Mouse (Mus musculus) 416B (cell line): ENCODE data around the gene Sorcs1.

Experiments
- DNase-seq: peaks from one replicate; pipeline ENCODE4 v3.0.0; 2011; ENCODE audit warnings: low read depth

Sorcs1 gene

GRCm38 (mm10) chr19:50558771-50559170 lies 119.7 kb downstream of the Sorcs1 start:
- no peak for DNase-seq

- DNase-seq = no peak
These were observed 144.4 kb downstream of the Sorcs1 start for GRCm38 (mm10) chr19:50534031-50534430.

DNA sequence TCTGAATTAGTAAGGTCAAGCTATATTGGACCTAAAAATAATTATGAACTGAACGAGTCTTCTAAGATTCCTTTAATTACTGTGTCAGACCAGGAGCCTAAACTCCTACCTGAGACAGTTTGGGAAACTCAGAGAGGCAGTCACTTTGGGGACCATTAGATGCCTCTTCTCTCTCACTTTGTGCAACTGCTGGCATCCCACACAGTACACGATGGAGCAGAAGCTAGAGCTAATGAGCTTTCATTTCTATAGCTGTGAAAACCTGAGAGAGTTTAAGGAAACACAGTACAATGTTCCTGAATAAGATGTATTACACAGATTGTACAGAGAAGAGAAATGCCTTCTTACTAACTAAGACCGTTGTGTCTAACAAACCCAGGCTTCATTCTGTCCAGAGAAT lies 150.6 kb downstream of the Sorcs1 start:
- DNase-seq = no peak

DNA sequence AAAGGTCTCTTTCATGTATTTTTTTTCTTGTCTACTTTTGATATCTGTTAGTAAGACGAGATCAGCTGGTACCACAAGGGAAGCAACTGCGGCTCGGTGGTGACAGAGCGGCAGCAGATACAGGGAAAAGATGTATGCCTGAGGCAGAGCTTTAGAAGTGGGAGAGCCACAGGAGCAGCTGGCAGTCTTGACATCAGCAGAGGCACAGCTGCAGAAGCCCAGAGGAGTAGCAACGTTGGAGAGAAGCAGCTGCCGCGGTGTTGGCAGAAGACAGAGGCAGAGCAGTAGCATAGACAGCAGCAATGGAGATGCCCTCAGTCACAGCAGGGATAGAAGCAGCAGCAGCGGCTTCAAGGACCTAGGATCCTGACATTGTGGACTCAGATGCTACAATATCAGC lies 152.4 kb downstream of the Sorcs1 start:
- DNase-seq = no peak

DNA sequence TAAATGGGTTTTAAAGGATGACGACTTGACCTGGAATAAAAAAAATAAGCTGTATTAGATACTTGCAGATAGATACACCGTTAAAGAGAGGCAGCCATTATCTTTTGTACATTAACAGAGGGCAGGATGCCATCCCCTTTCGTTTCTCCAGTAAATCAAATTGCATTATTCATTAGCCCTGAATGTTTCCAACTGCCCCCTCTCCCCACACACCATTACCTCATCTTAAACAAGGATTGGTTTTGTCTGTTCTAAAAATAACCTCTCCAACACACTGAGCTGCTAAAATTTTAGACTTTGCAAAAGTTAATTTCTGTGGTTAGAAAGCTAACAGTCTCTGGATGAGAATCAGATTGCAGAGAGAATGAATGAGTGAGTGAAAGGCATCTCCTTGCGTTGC lies 156.5 kb downstream of the Sorcs1 start:
- DNase-seq = no peak

DNA sequence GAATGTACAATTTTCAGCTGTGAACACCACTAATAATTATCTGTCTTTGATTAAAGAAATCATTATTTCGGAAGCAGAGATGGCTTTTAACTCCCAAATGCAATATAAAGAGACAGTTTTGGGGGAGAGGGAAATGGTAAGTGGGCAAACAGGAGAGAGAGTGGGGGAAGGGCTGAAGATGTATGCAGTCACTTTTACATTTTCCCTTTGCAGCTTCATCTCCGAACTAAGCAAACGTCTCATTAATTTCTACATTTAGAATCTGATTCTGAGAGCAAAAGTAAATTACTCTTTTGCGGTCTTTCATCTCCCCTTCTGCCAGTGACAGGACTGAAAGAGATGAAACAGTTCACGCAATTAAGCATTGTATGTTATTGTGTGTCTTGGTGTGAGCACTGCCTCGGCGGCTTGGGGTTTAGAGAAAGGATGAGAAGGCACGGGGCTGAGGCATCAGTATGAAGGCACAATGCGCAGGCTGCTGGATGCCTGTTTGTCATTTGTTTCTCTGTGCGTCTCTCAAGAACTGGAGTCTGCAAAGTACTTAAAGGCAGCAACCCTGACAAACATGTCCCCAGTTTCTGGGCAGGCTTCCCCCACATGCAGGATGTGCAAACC lies 163.3 kb downstream of the Sorcs1 start:
- DNase-seq = no peak

- no peak for DNase-seq
These were observed 164.1 kb downstream of the Sorcs1 start for GRCm38 (mm10) chr19:50514309-50514830.

DNA sequence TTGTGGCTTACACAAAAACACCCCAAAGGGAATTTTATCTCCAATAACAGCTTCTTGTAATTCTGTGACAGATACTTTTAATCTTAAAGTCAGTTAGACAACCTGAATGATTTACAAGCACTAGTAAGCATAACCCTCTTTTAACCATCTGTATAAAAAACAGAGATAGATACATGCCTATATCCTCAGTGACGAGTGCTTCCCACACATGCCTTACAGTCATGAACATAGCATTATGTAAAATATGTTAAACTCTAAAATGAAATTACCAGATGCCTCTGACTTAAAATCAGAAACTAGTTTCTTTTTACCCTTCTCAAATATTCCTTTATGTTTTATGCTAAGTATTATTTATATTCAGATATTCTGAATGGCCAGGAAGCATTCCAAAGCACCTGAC lies 175.6 kb downstream of the Sorcs1 start:
- no peak for DNase-seq

GRCm38 (mm10) chr19:50491121-50491520 lies 187.3 kb downstream of the Sorcs1 start:
- no peak for DNase-seq

DNA sequence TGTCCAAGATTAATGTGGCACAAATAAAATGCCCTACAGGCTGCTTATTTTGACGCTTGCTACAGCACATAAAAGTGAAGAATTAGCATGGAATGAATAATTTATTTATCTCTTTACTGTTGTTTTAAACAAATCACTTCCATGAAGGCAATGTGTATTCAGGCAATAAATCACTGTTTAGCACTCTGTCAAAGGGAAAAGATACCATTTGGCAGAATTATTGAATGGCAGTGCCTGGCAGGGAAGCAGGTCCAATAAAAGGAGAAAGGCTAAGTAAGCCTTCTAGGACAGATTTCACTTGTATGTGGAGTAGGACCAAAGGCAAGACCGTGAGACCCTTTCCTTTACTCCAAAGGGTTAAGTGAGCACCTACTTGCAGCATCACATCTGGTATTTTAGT lies 187.7 kb downstream of the Sorcs1 start:
- DNase-seq = no peak

DNA sequence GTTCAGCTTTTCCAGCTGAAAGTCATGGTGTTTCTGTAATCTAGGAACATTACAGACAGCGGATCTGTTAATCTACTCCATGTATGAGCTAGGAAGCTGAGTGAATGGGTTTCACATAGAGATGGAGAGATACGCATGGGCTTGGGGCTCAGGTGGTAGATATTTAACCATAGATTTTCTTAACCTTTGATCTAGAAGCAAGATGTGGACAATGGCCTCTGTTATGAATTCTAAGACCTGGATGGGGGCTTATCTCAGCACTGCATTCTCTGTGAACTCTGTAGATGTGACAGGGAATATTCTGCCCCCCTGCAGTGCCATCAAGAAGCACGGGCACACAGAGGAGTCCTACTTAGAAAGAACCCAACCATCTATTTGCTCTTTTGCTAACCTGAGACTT lies 188.7 kb downstream of the Sorcs1 start:
- no peak for DNase-seq

GRCm38 (mm10) chr19:50488421-50488820 lies 190.0 kb downstream of the Sorcs1 start:
- no peak for DNase-seq

DNA sequence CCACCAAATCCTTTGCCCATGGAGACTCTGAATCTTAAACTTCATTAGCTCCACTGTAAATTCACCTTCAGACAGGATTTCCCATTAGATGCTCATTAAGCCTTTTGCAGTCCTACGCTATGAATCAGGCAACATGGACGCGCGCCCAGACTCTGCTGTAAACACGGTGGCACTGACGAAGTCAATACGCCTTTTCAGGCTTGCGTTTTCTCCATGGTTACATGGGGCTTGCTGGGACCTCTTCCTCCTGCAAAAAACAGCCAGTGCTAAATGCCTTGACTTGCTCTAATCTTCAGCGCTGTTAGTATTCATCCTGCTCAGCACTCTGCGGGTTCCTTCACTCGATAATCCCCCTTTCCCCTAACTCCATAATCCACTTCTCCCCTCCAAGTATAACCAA lies 190.7 kb downstream of the Sorcs1 start:
- no peak for DNase-seq

GRCm38 (mm10) chr19:50486345-50486744 lies 192.1 kb downstream of the Sorcs1 start:
- no peak for DNase-seq

DNA sequence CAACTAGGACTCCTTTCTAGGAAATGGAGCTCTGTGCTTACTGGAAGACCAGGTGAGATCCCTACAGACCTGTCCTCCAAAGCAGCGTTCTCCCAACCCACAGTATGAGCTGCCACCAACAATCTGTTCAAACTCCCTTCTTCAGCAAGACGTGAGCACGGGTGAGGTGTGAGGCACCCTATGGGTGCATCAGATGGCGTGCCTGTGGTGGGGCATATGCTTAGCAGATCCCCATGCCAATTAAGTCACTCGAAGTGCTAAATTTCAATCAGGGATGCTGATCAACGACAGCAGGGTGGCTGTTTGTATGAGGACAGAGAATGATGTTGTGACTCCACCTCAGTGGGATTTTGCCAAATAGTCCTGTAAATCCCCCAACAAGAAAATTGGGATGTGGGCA lies 201.7 kb downstream of the Sorcs1 start:
- DNase-seq = no peak

DNA sequence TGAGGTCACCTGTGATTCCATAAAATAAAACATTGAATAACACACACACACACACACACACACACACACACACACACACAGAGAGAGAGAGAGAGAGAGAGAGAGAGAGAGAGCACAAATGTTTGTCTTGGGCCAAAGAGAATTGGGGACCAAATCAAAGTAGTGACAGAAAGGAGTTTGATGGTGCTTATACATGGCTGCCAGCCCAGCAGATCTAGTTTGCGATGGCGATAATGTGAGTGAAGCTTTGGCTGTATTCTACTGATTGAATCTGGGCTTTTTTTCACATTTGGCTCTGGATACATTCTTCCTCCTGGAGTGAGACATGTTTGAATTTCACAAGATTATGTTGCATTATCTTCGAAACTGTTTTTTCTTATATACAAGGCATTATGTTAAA lies 209.9 kb downstream of the Sorcs1 start:
- DNase-seq = no peak

DNA sequence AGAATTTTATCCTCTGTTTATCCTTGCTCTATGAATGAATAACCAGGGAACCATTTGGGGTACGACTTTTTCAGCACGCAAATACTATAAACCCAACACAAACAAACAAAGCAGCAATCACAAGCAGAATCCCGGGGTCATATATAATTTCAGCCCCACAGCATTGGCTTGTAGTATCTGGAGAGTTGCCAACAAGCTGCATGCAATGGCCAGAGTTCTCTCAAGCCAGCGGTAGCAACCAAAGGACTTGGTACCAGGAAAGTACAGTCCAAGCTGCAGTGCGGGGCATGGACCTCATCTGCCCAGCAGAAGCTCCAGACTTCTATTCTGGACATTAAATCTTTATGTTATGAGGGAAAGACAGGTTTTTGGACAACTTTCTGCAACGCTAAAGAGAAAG lies 213.6 kb downstream of the Sorcs1 start:
- no peak for DNase-seq

DNA sequence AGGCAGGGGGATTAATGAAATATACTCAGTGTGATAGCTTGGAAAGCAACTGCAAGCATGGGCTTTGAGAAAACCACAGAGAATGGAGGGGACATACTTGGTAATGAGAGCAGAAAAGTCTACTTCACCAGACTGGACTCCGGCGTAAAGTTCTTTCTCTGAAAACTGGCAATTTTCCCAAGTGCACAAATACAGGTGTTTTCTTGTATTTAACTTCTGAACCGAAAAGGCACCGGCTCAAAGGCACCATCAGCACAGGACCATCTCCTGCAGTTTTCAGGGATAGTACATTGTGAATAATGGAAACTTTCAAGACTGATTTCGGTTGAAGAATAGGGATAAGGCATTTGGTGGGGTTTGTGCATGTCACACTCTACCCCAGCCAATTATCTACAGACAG lies 219.9 kb downstream of the Sorcs1 start:
- DNase-seq = no peak

DNA sequence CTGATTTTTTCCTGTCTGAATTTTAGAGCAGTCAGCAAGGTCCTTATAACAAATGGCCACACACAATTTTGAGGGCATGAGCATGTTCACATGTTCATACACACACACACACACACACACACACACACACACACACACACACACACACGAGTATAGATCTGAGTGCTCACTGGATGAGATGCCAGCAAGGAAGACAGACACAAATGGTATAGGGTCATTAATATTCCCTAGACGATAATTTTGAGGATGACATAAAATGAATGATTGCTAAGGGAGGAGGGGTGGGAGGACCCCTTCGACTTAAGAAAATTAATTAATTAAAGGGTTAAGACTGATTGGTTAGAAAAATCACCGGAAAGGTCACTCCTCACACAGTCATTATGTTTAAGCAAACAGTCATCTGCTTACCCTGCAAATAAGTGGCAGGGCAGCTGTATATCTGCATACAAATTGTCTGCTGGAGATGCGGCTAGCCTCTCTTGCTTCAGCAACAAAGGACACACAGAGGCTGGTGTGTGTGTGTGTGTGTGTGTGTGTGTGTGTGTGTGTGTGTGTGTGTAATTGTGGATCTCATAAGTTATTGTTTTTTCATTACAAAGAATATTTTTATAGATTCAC lies 221.1 kb downstream of the Sorcs1 start:
- no peak for DNase-seq

DNA sequence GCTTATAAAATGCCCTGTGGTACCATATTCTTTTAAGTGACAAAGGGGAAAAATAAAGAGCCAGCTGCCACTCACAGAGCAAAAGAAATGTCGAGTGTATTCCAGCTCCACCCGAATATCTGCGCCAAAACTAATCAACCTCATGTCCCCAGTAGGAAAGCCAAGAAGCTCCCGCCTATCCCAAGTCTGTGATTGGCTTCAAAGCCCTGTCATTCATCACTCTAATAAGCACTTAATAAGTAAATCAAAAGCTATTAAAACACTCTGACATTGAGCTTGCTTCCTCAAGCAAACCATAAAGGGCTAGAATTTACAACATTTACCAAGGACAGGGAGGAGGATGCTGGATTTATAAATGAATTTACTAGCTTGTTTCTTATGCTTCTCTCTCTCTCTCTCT lies 237.3 kb downstream of the Sorcs1 start:
- DNase-seq = no peak

- DNase-seq = no peak
These were observed 238.1 kb downstream of the Sorcs1 start for GRCm38 (mm10) chr19:50440246-50440910.

GRCm38 (mm10) chr19:50439464-50439881 lies 239.0 kb downstream of the Sorcs1 start:
- DNase-seq = no peak

- DNase-seq = no peak
These were observed 255.5 kb downstream of the Sorcs1 start for GRCm38 (mm10) chr19:50422928-50423327.
